Mouse (Mus musculus) cortical plate, adult 2 months (tissue): Measurements from ENCODE around the gene Camkk2.

Experiments used
- CTCF ChIP-seq: fragments of 200-500 bp; IDR thresholded peaks from 2 replicates; pipeline ENCODE4 v1.5.1; 2011; ENCODE audit warnings: mild to moderate bottlenecking, control low read depth, low read length; ENCODE audit not compliant: insufficient read depth; ENCODE audit errors: extremely low read depth
- POLR2A ChIP-seq: fragments of 200-500 bp; IDR thresholded peaks from 2 replicates; pipeline ENCODE4 v1.6.1; 2011; ENCODE audit warnings: mild to moderate bottlenecking, low read length, control low read depth; ENCODE audit not compliant: insufficient read depth; ENCODE audit errors: extremely low read depth

DNA sequence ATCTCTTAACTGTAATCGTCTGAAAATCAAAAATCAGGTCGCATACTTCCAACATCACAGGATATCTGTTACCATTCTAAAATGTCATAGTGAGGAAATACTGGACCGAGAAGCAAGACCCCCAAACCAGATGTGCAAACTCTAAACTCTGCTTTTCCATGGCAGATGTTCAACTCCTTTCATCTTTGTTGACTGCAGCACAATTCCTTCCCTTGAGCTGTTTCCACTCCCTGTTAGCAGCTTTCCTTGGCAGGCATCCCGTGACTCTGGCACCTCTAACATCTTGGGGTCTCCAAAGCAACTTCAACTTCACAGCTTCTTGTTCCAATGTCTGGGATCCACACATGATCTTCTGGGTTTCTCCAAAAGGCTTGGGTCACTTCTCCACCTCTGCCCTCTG is 91.8 kb downstream of the Camkk2 start:
- TF ChIP-seq CTCF = no peak
- no peak for TF ChIP-seq POLR2A
